Mouse (Mus musculus): ENCODE measurements at regions not wholly inside any gene's neighbourhood (a gene's known extent, or its start where the extent isn't known, plus 50 kb on each side); places are given as distances from the start of the nearest gene placed in this dataset.

DNA sequence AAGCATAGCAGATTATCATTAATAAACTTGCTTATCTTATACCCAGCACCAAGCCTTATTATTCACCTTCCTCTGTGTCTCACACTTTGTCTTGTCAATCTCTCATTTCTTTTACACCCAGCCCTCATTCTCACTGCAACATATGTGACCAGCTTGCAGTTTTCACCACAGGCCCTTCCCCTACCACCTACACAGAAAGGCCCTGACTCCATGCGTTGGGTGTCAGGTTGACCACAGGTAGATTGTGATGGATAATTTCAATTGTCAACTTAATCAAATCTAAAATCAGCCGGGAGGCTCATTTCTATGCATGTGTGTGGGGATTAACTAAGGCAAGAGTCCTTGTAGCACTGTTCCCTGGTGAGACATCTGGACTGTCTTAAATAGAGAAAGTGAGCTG lies 72.4 kb upstream of the Rbpj start:
- Histone ChIP-seq H3K4me3 (no peak overlapping the region), H3K27ac (no peak overlapping the region), H3K27me3 (ENCODE audit: low read depth, poor library complexity, severe bottlenecking) (no peaks in the 10 kb centered on the region), H3K36me3 (no peaks in the 10 kb centered on the region), H3K9me3 (replicated peaks) (no peaks in the 10 kb centered on the region), H3K4me1 (no peaks in the 10 kb centered on the region)
- WGBS: 92% methylated on average over 2 of the region's 2 CpGs
- DNase-seq (ENCODE audit: low spot score): no peak

DNA sequence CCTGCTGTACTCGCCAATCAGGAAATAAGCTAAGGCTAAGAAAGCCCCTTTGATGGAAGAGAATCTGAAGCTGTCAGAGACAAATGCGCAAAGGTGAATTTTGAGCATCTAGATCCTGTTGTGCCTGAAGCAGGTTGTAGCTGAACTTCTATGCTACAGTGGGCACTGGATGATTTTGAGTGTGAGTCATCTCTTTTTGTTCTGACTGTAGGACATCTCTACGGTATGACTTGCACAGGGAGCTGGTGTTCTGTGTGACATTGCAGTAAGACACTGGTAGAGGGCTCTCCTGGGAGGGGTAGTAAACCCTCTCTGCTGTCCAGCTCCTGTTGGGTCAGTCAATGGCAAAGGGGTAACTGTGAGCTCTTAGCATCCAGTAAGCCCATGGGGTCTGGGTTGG lies 71.4 kb upstream of the Rbpj start:
- Histone ChIP-seq H3K27me3 (ENCODE audit: low read depth, poor library complexity, severe bottlenecking) (no peaks in the 10 kb centered on the region), H3K36me3 (no peaks in the 10 kb centered on the region), H3K9me3 (replicated peaks) (no peaks in the 10 kb centered on the region), H3K27ac (no peak overlapping the region), H3K4me1 (no peaks in the 10 kb centered on the region), H3K4me3 (no peak overlapping the region)
- no peak for DNase-seq (ENCODE audit: low spot score)
- whole genome bisulfite sequencing: 89% methylated on average over 3 of the region's 3 CpGs

DNA sequence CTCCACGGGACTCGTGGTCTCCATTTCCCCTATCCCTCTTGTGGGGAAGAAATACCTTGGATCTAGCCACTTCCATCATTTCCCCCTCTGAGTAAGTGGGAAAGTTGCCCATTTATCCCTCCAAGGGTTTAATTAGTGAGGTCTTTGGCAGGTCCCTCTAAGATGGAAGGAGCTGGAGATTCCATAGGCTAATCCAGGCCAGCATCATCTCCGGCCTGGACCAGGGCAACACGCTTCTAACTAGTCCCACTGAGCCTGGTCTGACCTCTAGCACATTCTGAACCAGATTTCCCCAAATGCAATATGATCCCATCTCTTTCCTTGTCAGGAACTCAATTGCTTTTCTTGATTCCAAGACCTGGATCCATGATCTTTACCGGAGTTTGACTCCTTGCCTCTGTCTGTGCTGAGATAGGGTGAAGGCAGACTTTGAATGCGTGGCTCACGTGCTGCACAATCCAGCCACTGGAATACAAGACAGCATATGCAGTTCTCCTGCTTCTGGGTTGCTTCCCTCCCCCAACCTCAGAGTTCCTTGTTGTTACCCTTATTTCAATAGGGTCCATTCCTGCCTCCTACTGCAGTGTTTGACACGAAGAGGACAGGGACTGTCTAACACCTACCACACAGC lies 67.4 kb upstream of the Rbpj start:
- Histone ChIP-seq H3K36me3 (no peaks in the 10 kb centered on the region), H3K4me3 (no peak overlapping the region), H3K27me3 (ENCODE audit: low read depth, poor library complexity, severe bottlenecking) (no peaks in the 10 kb centered on the region), H3K9me3 (replicated peaks) (no peaks in the 10 kb centered on the region), H3K27ac (no peak overlapping the region), H3K4me1 (no peaks in the 10 kb centered on the region)
- no peak for DNase-seq (ENCODE audit: low spot score)
- 90% methylated on average over 8 of the region's 8 CpGs for WGBS

DNA sequence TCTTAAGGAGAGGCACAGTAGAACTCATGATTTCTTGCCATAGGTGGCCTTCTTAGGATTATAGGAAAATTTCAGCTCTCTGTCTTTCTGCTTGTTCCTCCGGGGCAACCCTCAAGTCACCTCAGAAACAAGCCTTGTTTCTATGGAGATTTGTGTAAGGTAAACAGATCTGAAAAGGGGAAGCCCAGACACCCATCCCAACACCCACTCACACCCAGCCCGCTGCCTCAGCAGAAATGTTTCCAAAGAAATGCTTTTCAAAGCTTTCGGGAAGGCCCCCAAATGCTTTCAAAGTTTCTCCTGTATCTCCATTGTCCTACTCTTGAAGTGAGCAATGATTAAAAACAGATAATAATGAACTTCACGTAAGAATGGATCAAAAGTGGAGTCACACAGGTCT lies 64.9 kb upstream of the Rbpj start:
- no peak overlapping the region for H3K27ac ChIP-seq
- 81% methylated on average over 4 of the region's 4 CpGs for WGBS
- no peaks in the 10 kb centered on the region for H3K27me3 ChIP-seq (ENCODE audit: low read depth, poor library complexity, severe bottlenecking)
- no peak overlapping the region for H3K4me3 ChIP-seq
- H3K36me3 ChIP-seq: no peaks in the 10 kb centered on the region
- H3K9me3 ChIP-seq (replicated peaks): no peaks in the 10 kb centered on the region
- 0 out of 2 replicates have a peak, but pooled peaks cover 3% of the 10 kb centered on the region for H3K4me1 ChIP-seq
- DNase-seq (ENCODE audit: low spot score): no peak

DNA sequence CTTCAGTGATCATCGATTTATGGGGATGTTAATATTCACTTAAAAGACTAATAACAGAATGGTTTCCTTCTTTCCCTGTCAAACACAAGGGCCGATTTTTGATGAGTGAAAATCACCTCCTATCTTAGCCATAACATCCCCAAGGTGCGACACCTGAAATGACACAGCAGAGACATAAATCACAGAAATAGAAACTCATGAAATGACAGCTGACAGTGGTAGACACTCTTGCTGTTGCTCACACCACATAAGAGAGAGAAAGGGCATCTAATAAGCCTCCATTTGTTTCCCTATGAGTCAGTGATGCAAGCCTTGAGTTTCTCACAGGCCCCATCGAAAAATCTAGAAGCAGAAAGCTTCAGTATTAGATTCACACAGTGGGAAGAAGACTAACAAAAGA lies 63.9 kb upstream of the Rbpj start:
- Histone ChIP-seq H3K36me3 (no peaks in the 10 kb centered on the region), H3K27ac (no peak overlapping the region), H3K4me3 (no peak overlapping the region), H3K27me3 (ENCODE audit: low read depth, poor library complexity, severe bottlenecking) (no peaks in the 10 kb centered on the region), H3K4me1 (0 out of 2 replicates have a peak, but pooled peaks cover 3% of the 10 kb centered on the region), H3K9me3 (replicated peaks) (no peaks in the 10 kb centered on the region)
- WGBS: 88% methylated on average over 4 of the region's 4 CpGs
- DNase-seq (ENCODE audit: low spot score): no peak

GRCm38 (mm10) chr5:53402619-53403151 lies 63.3 kb upstream of the Rbpj start:
- 87% methylated on average over 9 of the region's 9 CpGs for WGBS
- no peaks in the 10 kb centered on the region for H3K27me3 ChIP-seq (ENCODE audit: low read depth, poor library complexity, severe bottlenecking)

DNA sequence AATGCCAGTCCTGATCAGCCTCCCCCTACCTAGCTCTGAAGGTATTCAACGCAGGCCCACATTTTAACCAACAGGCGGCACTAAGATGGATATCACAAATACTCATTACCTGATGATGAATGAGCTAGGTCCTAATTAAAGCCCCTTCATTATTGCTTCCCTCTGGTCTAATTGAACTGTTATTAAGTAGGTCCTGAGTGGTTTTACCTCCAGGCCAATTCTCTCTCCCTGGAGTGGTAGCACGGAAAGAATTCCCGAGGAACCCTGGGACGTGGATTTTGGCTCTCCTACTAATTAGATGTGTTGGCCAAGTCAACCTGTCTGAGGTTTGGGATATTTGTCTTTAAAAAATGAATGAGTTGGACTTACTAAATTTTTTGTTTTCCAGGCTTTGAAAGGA lies 60.0 kb upstream of the Rbpj start:
- Histone ChIP-seq H3K4me3 (no peak overlapping the region), H3K27me3 (ENCODE audit: low read depth, poor library complexity, severe bottlenecking) (no peaks in the 10 kb centered on the region), H3K36me3 (no peaks in the 10 kb centered on the region), H3K9me3 (replicated peaks) (no peaks in the 10 kb centered on the region), H3K27ac (no peak overlapping the region), H3K4me1 (0 out of 2 replicates have a peak, but pooled peaks cover 3% of the 10 kb centered on the region)
- no peak for DNase-seq (ENCODE audit: low spot score)
- WGBS: 61% methylated on average over 5 of the region's 5 CpGs

More at GRCm38 (mm10) chr5:53402619-53403151, 63.3 kb upstream of the Rbpj start:
- H3K4me1 ChIP-seq: 0 out of 2 replicates have a peak, but pooled peaks cover 3% of the 10 kb centered on the region
- no peaks in the 10 kb centered on the region for H3K9me3 ChIP-seq (replicated peaks)
- H3K27ac ChIP-seq: no peak overlapping the region
- H3K36me3 ChIP-seq: no peaks in the 10 kb centered on the region
- DNase-seq (ENCODE audit: low spot score): no peak
- H3K4me3 ChIP-seq: no peak overlapping the region

GRCm38 (mm10) chr5:53407646-53408045 lies 58.3 kb upstream of the Rbpj start:
- WGBS: 82% methylated on average over 2 of the region's 2 CpGs
- no peak for DNase-seq (ENCODE audit: low spot score)
- no peaks in the 10 kb centered on the region for H3K27me3 ChIP-seq (ENCODE audit: low read depth, poor library complexity, severe bottlenecking)
- no peak overlapping the region for H3K27ac ChIP-seq
- H3K9me3 ChIP-seq (replicated peaks): no peaks in the 10 kb centered on the region
- 0 out of 2 replicates have a peak, but pooled peaks cover 3% of the 10 kb centered on the region for H3K4me1 ChIP-seq
- no peak overlapping the region for H3K4me3 ChIP-seq
- no peaks in the 10 kb centered on the region for H3K36me3 ChIP-seq

- Histone ChIP-seq H3K27ac (no peak overlapping the region), H3K36me3 (no peaks in the 10 kb centered on the region), H3K9me3 (replicated peaks) (no peaks in the 10 kb centered on the region), H3K27me3 (ENCODE audit: low read depth, poor library complexity, severe bottlenecking) (no peaks in the 10 kb centered on the region), H3K4me3 (no peak overlapping the region), H3K4me1 (0 out of 2 replicates have a peak, but pooled peaks cover 3% of the 10 kb centered on the region)
- DNase-seq (ENCODE audit: low spot score): no peak
- WGBS: 91% methylated on average over 2 of the region's 2 CpGs
These were observed 57.7 kb upstream of the Rbpj start for GRCm38 (mm10) chr5:53408235-53408634.

GRCm38 (mm10) chr5:53409740-53410139 lies 56.2 kb upstream of the Rbpj start:
- 79% methylated on average over 3 of the region's 3 CpGs for WGBS
- 0 out of 2 replicates have a peak, but pooled peaks cover 3% of the 10 kb centered on the region for H3K4me1 ChIP-seq
- no peaks in the 10 kb centered on the region for H3K36me3 ChIP-seq
- H3K27me3 ChIP-seq (ENCODE audit: low read depth, poor library complexity, severe bottlenecking): no peaks in the 10 kb centered on the region
- no peak for DNase-seq (ENCODE audit: low spot score)
- no peak overlapping the region for H3K4me3 ChIP-seq
- no peaks in the 10 kb centered on the region for H3K9me3 ChIP-seq (replicated peaks)
- no peak overlapping the region for H3K27ac ChIP-seq

DNA sequence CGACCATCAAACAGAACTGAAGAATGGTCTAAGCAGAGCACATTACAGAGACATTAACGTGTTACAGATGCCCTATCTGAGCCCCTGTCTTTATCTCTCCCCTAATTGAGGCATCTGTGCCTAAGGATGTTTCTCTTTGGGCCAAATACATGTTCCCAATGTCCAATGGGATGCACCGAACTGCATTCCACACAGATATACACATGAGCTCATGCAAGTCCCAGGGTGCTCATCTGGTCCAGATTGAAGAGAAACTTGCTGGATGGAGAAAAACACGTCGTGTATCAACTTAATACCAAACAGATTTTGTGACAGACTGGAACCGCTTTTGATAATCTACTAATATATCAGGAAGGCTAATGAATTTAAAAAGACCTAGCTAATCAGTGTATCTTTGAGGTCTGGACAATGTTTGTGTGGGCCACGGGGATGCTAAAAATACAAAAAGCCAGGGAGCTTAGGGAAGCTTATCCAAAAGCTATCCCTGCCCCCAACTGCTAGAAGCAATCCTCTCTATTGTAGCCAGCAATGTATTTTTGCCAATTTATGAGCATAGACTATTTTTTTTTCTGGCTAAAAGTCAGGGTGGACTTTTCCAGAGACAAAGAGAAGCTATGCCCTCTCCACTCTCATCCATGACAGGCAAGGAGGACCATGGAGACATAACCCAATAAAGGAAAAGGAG lies 53.4 kb upstream of the Rbpj start:
- no peaks in the 10 kb centered on the region for H3K27me3 ChIP-seq (ENCODE audit: low read depth, poor library complexity, severe bottlenecking)
- H3K27ac ChIP-seq: no peak overlapping the region
- no peaks in the 10 kb centered on the region for H3K4me1 ChIP-seq
- H3K36me3 ChIP-seq: no peaks in the 10 kb centered on the region
- 74% methylated on average over 7 of the region's 7 CpGs for WGBS
- DNase-seq (ENCODE audit: low spot score): no peak
- H3K9me3 ChIP-seq (replicated peaks): no peaks in the 10 kb centered on the region
- no peak overlapping the region for H3K4me3 ChIP-seq

- no peak overlapping the region for H3K27ac ChIP-seq
- H3K27me3 ChIP-seq (ENCODE audit: low read depth, poor library complexity, severe bottlenecking): no peaks in the 10 kb centered on the region
- H3K9me3 ChIP-seq (replicated peaks): no peaks in the 10 kb centered on the region
- DNase-seq (ENCODE audit: low spot score): no peak
- WGBS: 83% methylated on average over 3 of the region's 3 CpGs
- H3K4me1 ChIP-seq: no peaks in the 10 kb centered on the region
- H3K36me3 ChIP-seq: no peaks in the 10 kb centered on the region
- H3K4me3 ChIP-seq: no peak overlapping the region
These were observed 52.3 kb upstream of the Rbpj start for GRCm38 (mm10) chr5:53413677-53414076.

GRCm38 (mm10) chr5:53415472-53415871 lies 50.5 kb upstream of the Rbpj start:
- WGBS: 92% methylated on average over 2 of the region's 2 CpGs

More at GRCm38 (mm10) chr5:53415472-53415871, 50.5 kb upstream of the Rbpj start:
- H3K27ac ChIP-seq: no peak overlapping the region
- DNase-seq (ENCODE audit: low spot score): no peak
- no peak overlapping the region for H3K4me3 ChIP-seq
- H3K36me3 ChIP-seq: no peaks in the 10 kb centered on the region
- no peaks in the 10 kb centered on the region for H3K27me3 ChIP-seq (ENCODE audit: low read depth, poor library complexity, severe bottlenecking)
- H3K4me1 ChIP-seq: no peaks in the 10 kb centered on the region
- H3K9me3 ChIP-seq (replicated peaks): no peaks in the 10 kb centered on the region

Measured in limb, embryonic 10.5 days (tissue).